Mouse (Mus musculus): ENCODE results near the gene Olfr699.
"Not testable (repeated sequence)": the region's sequence is repeated elsewhere in the genome, so short reads cannot be mapped to it uniquely, and the experiment has no call there.

Gene Olfr699

DNA sequence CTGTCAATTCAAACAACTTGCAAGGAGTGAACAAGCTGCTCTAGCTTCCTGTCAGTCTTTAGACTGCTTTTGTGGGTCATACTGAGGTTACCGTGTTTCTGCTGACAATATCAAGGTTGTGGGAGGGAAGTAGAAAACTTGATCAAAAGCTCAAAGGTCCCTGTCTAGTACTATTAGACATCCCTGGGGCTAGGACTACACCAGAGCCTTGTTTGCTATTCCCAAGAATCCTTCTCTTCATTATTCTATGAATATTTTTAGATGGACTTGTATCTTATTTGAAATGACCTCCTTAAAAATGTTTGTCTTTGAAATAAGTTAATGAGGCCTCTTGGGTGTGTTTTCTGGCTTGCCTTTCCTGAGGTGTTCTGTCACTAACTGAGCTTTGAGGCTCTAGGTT lies at the start of gene Olfr699:
Gene Olfr699 (minus strand): TSS at position 101 of the 400 bp plus-strand sequence.
- in situ Hi-C loops (cut with MboI, MseI), result no loop called here

DNA sequence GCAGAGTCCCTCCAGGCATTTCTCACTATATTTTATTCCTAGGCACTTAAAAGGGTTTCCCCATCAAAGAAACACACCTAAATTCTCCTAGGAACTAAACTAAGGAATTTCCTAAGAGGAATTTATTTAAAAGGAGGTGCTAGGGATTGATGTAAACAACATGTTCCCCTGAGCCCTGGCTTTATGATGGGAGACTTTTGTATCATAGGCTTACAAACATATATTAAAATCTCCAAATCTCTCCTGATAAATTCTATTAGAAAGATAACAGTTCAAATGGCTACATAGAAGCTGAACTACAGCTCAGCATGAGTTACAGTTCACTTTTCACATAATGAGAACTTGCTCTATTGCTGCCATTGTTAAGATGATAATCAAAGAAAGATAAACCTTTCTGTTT lies 40.8 kb upstream of the Olfr699 start, which contains the start of gene Olfr702:
Gene Olfr702 (minus strand): TSS at position 101 of the 400 bp plus-strand sequence.
- in situ Hi-C loops (cut with MboI, MseI), result no loop called here

DNA sequence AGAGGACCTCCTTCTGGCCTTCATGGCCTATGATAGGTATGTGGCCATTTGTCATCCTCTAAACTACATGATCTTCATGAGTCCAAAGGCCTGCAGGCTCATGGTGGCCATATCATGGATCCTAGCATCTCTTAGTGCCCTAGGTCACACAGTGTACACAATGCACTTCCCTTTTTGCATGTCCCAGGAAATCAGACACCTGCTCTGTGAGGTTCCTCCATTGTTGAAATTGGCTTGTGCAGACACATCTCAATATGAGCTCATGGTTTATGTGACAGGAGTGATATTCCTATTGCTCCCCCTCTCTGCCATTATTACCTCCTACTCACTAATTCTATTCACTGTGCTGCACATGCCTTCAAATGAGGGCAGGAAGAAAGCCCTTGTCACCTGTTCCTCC lies 25.4 kb upstream of the Olfr699 start:
- in situ Hi-C loops (cut with MboI, MseI), result no loop called here

DNA sequence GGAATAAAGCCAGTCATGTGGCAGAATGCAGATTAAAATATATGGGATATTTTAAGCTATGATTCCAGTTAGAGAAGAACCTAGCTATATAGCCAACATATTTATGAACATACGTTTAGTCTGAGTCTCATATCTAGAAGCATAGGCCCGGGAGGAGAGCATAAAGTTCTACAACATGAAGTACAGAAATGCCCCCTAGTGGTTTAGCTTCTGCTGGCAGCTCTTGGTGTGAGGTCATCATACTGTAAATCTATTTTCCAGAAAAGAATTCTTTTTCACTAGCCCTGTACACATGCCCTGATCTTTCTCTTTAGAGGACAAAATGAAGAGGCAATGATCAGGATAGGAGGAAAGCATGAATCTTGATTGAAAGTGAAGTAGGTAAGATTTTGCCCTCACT lies 22.8 kb upstream of the Olfr699 start:
- in situ Hi-C loops (cut with MboI, MseI), result no loop called here

DNA sequence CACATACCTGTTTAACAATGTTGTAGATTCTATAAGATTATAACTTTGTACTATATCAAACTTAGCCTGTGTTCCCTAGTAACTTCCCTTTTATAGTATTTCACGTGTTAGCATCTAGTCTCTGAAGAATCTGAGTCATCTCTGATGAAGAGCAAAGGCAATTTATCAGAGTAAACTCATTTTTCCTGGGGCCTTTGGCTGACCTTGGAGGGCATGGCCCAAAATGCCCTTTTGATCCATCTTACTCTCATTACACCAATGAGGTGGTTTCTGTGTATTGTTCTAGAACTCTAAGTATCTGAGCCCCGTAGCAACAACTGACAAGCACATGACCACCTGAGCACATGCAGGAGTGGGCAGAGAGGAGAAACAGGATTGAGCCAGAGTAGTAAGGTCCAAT lies 20.8 kb upstream of the Olfr699 start, which contains the start of gene Olfr701:
Gene Olfr701 (plus strand): TSS at position 301 of the 400 bp plus-strand sequence.
- in situ Hi-C loops (cut with MboI, MseI), result no loop called here

DNA sequence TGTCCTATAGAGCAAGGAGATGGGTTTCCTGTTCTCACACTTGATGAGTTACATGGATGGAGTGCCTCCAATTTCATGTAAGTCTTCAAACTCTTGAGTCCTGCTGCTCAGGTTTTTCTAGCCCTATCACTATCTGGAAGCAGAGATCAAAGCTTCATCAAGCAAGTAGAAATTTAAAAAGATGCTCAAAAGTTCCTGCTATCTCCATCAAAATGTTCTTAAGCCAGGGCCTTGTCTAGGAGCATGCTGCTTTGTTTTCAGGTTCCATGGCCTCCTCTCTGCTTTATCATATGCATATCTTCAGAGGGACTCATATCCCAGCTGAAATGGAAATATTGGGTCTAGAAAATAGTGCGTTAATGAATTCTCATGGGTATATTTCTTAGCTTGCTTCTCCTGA lies 15.7 kb upstream of the Olfr699 start, which contains the start of gene Olfr700:
Gene Olfr700 (minus strand): TSS at position 101 of the 400 bp plus-strand sequence.
- in situ Hi-C loops (cut with MboI, MseI), result loop anchor here (10.0 kb wide), 1 partner anchor 444 kb away; no protein-coding TSS in a partner anchor

DNA sequence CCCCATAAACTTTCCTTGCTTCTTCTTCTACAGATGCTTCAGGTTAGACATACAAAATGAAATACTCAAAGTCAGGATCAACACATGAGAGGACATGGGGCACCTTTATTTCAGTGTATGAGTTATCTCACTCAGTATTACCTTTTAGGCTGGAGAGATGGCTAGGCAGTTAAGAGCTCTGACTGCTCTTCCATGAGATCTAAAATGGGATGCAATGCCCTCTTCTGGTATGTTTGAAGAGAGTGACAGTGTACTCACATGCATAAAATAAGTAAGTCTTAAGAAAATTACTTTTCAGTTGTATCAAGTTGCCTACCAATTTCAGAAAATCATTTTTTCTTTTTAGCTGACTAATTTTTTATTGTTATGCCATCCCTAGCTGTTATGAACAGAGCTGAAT lies 4.7 kb downstream of the Olfr699 start:
- in situ Hi-C loops (cut with MboI, MseI), result no loop called here

DNA sequence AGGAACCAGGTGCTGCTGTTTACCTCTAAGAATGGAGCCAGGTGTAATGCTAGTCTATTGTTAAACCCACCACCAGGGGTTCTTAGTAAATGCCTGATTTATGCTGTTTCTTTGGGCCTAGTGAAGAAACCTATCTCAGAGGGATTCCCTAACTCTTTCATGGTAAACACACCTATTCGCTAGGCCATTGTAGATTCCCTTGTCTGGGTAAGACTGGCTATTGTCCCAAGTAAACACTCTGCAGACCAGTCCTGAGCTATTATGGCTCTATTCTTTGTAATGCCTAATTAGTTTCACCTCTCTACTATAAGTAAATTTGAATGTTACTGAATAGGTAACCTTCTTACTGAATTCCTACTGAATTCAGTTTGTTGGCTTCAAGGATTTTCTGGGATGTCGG lies 32.0 kb downstream of the Olfr699 start:
- in situ Hi-C loops (cut with MboI, MseI), result not testable (repeated sequence)

DNA sequence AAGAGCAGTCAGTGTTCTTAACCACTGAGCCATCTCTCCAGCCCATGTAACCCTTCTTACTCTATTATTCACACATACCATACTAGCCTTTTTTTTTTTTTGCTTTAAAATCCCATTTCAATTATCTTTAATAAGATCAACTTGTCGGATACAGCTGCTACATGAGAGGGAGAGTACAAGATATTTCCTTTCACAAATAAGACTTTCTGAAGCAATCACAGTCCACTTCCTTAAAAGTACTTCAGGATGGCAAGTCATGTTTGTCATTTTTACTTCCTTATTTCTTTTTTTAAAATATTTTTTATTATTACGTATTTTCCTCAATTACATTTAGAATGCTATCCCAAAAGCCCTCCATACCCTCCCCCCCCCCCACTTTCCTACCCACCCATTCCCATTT lies 34.2 kb downstream of the Olfr699 start:
- in situ Hi-C loops (cut with MboI, MseI), result no loop called here

DNA sequence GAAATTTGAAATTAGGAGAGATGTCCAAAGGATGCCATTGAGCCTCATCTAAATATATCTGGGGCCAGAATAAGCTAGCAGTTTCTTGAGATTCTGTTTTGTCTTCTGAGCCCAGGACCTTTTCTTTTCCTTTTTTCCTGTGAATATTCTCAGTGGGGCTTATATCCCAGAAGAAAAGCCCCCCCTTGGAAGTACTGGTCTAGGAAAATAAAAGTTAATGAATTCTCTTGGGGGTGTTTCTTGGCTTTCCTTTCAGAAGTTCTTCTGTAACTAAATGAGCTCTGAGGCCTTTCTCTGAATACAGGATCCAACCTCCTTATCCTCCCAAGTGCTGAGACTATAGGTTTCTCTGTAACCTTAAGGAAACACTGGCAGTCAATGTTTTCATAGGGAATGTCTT lies 37.7 kb downstream of the Olfr699 start, which contains the start of gene Olfr698:
Gene Olfr698 (minus strand): TSS at position 101 of the 400 bp plus-strand sequence.
- in situ Hi-C loops (cut with MboI, MseI), result no loop called here

DNA sequence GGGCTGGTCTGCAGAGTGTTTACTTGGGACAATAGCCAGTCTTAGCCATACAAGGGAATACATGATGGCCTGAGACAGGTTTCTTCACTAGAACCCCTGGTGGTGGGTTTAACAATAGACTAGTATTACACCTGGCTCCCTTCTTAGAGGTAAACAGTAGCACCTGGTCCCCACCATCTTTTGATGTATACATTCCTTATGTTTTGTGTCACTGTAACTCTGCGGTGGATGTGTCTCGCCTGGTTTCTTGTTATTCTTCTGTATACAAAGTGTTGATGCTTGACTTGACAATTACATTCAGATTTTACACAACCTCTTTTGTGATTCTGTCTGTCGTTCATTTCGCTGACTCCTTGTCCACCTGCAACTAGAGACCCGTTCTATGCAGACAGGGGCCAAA lies 47.2 kb downstream of the Olfr699 start:
- in situ Hi-C loops (cut with MboI, MseI), result no loop called here

DNA sequence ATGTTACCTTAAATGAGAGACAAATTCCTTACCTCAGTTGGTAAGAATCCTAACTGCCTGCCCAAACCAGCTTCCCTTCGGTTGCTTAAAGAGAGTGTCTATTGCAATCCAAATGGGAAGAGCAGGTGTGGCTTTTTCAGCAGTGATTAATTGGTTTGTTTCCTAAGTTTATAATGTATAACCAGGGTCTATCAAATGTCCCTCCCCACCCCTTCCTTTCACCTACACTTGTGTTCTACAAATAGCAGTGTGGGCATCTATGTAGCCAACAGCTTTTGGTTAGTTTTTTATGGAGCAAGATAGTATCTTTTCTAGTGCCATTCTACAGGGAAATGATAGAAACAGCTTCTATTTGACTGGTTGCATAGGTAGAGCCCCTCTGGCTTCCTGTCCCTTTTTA lies 50.7 kb downstream of the Olfr699 start, which contains the start of gene Olfr697:
Gene Olfr697 (minus strand): TSS at position 101 of the 400 bp plus-strand sequence.
- in situ Hi-C loops (cut with MboI, MseI), result no loop called here

Data from T-helper 2 cell (primary cell).